Mouse (Mus musculus) right cerebral cortex, postnatal 10 days (tissue): ENCODE measurements at regions not wholly inside any gene's neighbourhood (a gene's known extent, or its start where the extent isn't known, plus 50 kb on each side); places are given as distances from the start of the nearest gene placed in this dataset.
A peak's percentile ranks its signal among the peaks of the same experiment; 100 is the strongest.

Experiments used
- DNase-seq, 2 experiments: peaks; one replicate each; pipeline ENCODE4 v3.0.0; 2021; ENCODE audit warnings: low spot score in 2 of 2

DNA sequence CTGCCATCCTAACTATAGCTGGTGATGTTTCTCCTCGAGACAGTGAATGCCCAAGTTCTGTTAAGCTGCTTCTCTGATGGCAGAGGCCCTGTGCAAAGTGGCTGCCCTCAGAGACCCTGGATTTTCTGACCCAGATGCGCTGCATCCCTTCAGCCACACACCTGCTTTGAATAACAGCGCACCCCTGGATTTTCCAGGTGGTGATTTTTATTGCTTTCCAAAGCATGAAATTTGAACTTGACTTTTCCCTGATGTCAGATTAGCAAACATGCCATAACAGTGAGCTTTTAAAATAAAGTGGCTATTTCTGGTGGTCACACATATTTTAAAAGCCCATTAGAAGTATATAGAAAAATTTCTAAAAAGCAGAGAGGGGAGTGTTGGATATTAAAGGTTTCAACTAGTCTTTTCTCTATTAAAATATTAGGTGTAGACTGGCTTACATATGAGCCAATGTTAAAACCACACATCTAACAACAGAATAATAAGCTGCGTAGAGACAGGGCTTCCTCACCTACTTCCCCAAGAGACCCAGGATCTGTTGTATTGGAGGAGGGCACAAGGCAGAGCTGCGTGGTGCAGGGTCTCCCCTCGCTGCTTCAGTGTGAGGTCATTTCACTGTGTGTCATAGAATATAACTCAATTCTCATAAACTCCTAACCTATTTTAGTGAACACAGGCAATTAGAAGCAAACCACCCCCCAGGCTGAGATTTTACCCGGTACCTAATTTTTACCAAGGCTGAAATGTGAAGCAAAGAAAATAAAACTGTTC, 280.3 kb downstream of the Ccdc91 start:
- no peak for DNase-seq

DNA sequence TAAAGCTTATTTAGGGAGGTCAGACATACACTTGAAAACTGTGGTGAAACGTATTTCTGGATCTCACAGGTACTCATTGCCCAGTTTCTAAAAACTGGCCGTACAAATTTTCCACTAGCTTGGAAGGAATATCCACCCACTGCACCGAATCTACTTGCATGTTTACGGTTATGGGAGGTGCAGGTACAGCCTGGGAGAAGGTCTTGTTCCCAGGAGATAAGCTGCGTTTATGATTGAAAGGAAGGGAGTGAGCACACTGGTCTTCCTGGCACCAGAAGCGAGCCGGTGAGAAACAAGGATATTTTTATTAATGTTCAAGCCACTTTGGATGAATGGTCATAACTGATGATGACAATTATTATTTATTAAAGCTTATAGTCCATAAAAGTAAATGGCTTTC, 283.9 kb downstream of the Ccdc91 start:
- no peak for DNase-seq

GRCm38 (mm10) chr6:147760113-147760512, 284.5 kb downstream of the Ccdc91 start:
- no peak for DNase-seq

- no peak for DNase-seq
These were observed 281.8 kb upstream of the Far2 start for GRCm38 (mm10) chr6:147765241-147765640.

GRCm38 (mm10) chr6:147769180-147769579, 277.9 kb upstream of the Far2 start:
- DNase-seq = no peak

DNA sequence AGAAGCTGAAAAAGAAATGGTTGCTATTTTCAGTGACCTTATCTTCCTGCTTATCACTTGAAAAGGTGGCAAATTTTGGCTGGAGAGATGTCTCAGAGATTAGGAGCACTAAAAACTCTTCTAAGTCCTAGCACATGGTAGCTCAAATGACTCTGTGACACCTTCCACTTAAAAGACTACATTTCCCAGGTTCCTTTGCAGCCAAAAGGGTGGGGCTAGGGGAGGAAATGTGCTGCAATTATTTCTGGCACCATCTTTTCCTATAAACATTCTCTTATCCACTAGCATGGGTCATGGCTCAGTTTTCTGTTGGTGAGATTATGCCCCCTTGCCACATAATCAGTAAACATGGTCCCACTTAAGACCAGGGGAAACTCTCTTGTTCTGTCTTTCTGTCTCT, 277.0 kb upstream of the Far2 start:
- DNase-seq = no peak

- peak in 1 of 2 experiments; percentile 35 for DNase-seq
These were observed 275.6 kb upstream of the Far2 start for GRCm38 (mm10) chr6:147771411-147771810.

- no peak for DNase-seq
These were observed 273.2 kb upstream of the Far2 start for GRCm38 (mm10) chr6:147773904-147774303.

DNA sequence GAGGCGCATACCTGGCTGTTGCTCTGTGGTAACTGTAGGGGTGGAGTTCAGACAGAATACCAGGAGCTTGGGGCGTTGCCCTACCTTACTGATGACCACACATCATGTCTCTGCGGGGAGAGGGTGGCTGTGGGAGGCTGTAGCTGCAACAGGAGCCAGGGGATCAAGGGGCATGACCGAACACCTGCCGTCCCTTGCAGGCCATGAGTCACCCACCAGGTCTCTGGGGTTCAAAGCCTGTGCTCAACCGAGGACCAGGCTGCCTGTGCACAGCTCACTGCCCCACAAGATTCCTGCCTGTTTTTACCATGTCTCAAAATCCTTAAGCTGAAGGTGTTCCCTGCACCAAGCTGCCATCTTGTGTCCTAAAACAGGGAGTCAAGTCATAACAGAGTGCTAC, 272.4 kb upstream of the Far2 start:
- DNase-seq = no peak

DNA sequence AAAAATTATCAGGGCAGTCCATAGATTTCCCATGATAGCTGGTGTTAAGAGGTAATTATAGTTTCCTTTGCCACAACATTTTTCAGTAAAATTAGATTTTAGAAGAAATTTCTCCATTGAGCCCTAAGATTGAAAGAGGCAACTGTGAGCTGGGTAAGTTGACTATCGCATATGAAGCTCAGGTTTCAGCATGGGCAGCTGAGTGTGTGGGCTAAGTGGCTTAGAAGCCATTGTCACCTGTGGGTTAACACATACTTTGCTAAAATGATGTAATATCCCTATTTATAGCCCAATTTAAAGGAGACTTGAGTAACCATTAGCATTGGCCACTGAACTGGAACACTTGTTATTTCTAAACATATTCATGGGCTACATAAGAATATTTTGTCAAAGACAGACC, 267.6 kb upstream of the Far2 start:
- DNase-seq = no peak

GRCm38 (mm10) chr6:147784249-147784648, 262.8 kb upstream of the Far2 start:
- no peak for DNase-seq

DNA sequence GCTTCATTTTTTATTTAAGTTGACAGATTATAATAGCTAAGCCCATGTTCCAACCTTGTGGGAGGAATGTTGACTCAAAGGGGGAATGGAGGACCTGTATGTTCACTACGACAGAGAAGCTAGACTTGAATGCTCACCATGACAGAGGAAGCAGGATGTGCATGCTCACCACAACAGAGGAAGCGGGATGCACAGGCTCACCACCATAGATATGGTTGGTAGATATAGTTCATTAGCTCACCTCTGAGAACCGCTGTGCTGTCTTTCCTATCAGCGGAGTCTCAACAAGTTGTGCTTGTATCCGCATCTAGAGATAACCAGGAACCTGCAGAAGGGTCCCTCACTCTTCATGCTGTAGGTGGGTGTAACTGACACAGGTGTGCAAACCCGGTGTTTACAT, 262.2 kb upstream of the Far2 start:
- no peak for DNase-seq

DNA sequence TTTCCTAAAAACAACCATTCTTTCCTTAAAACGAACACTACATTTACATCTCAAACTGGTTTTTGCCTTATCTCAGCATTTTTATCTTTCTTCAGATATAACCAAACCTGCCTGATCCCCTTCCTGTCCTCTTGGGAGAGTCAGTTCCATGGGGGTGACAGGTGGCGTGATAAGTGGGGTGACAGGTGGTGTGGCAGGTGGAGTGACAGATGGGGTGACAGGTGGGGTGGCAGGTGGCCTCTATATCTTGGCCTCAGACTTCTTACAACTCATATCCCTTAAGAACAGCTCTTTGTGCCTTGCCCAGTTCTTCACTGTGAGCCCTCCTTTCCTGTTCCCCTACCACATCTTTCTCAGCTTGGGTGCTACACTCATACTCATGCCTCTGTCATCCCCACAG, 259.0 kb upstream of the Far2 start:
- no peak for DNase-seq

DNA sequence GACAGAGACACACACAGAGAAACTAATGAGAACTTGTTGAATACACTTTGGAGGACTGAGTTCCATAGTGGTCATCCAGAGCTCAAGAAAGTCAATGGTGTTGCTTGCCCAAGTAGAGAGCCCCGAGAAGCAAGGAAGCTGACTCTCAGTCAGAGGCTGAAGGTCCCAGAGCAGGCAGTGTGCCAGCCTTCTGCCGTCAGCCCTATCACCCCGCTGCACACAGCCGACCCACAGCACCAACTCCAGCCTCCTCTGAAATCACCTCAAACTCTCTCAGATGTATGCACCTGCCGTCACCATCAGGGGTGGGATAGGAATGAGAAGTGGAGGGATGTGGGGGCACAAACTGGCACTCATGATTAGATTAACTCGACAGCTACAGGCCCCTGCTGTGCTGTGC, 257.9 kb upstream of the Far2 start:
- no peak for DNase-seq

GRCm38 (mm10) chr6:147793811-147794210, 253.2 kb upstream of the Far2 start:
- no peak for DNase-seq

- DNase-seq = no peak
These were observed 252.7 kb upstream of the Far2 start for GRCm38 (mm10) chr6:147794351-147794750.

DNA sequence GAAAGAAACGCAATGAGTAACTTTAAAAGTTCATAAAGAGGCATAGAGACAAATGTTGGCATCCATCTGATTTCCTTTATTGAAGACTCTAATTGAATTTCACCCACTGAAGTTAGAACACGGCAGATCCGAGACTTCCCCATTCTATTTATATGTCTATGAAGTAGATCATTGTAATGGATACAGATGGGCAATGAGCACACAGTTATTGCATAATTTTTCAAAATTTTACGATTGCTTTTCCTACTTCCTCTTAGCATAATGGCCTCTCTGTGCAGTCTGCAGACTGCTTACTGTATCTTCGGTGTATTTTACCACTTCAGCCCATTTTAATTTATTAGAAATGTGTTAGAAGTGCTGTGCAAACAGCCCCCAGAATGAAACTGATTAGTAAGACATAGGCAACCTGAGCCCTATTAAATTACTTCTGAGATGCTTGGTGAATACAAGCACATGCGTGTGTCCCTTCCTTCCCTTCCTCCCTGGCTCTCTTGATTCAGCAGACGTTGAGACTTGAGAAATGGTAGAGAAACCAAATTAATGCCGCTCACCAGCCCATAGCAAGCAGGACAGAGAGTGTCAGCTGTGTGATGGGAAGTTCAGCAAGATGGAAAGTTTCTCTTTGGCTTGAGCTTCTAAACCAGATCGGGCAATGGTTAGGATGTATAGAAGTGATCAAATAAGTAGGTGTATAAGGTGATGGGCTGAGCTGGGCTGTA, 247.9 kb upstream of the Far2 start:
- DNase-seq = no peak

GRCm38 (mm10) chr6:147799861-147800260, 247.2 kb upstream of the Far2 start:
- no peak for DNase-seq

GRCm38 (mm10) chr6:147800846-147801245, 246.2 kb upstream of the Far2 start:
- DNase-seq = no peak

DNA sequence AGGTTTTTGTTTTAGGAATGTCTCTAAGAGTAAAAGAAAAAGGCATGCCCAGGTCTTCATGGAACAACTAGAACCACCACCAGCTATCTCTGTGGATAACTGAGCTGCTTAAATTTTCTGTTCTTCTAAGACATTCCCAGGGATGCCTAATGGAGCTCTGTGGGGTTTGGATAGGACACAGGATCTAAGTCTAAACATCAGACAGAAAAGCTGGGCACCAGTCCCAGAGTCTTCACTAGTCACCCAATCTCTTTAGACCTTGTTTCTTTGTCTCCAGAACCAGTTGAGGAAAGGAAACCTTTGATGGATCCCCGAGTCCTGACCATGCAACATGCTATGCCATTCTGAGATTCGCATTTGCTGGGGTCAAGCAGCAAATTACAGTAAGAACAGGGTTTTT, 243.2 kb upstream of the Far2 start:
- no peak for DNase-seq

- DNase-seq = peak; percentile 34 to 76
These were observed 236.3 kb upstream of the Far2 start for GRCm38 (mm10) chr6:147810710-147811109.

- no peak for DNase-seq
These were observed 230.2 kb upstream of the Far2 start for GRCm38 (mm10) chr6:147816861-147817260.

GRCm38 (mm10) chr6:147817262-147817661, 229.8 kb upstream of the Far2 start:
- DNase-seq = peak in 1 of 2 experiments; percentile 24
